Mouse (Mus musculus) heart, embryonic 11.5 days (tissue): ENCODE measurements at regions not wholly inside any gene's neighbourhood (a gene's known extent, or its start where the extent isn't known, plus 50 kb on each side); places are given as distances from the start of the nearest gene placed in this dataset.

ENCODE experiments used
- ATAC-seq: fragments of 200-750 bp; cut with Nextera tagmentation; replicated peaks from 2 replicates; pipeline ENCODE4 v1.8.0; 2017; ENCODE audit warnings: moderate library complexity; ENCODE audit not compliant: insufficient number of reproducible peaks, low FRiP score, low TSS enrichment
- H3K27ac ChIP-seq: fragments of 300-500 bp; sonication (generic); 2 replicates; pipeline ENCODE4 v1.5.1; 2014; ENCODE audit warnings: mild to moderate bottlenecking, low read depth, low read length
- H3K27me3 ChIP-seq: fragments of 300-500 bp; sonication (generic); 2 replicates; pipeline ENCODE4 v1.6.1; 2014; ENCODE audit warnings: mild to moderate bottlenecking, low read length, mixed read lengths; ENCODE audit not compliant: control insufficient read depth, insufficient read depth
- H3K36me3 ChIP-seq: fragments of 300-500 bp; sonication (generic); 2 replicates; pipeline ENCODE4 v1.6.1; 2014; ENCODE audit warnings: mild to moderate bottlenecking, low read length, moderate library complexity, mixed read lengths; ENCODE audit not compliant: control insufficient read depth, insufficient read depth
- H3K4me1 ChIP-seq: fragments of 300-500 bp; sonication (generic); 2 replicates; pipeline ENCODE4 v1.6.1; 2014; ENCODE audit warnings: low read length; ENCODE audit not compliant: control insufficient read depth, insufficient read depth
- H3K4me2 ChIP-seq: fragments of 300-500 bp; sonication (generic); 2 replicates; pipeline ENCODE4 v1.6.1; 2014; ENCODE audit warnings: mild to moderate bottlenecking, moderate library complexity
- H3K4me3 ChIP-seq: fragments of 300-500 bp; sonication (generic); 2 replicates; pipeline ENCODE4 v1.5.1; 2014; ENCODE audit warnings: low read depth, low read length
- H3K9ac ChIP-seq: fragments of 300-500 bp; sonication (generic); 2 replicates; pipeline ENCODE4 v1.6.1; 2014; ENCODE audit warnings: mild to moderate bottlenecking, low read depth, low read length, moderate library complexity
- H3K9me3 ChIP-seq: fragments of 300-500 bp; sonication (generic); replicated peaks from 2 replicates; pipeline ENCODE4 v1.6.1; 2016; ENCODE audit warnings: low read length; ENCODE audit not compliant: control insufficient read depth
- WGBS: fragments of 180-500 bp; shearing (Covaris S2); extraction: QIAGEN DNeasy Blood & Tissue Kit; methylation state at CpG from one replicate; pipeline ENCODE4 v1.1.7; 2014; ENCODE audit not compliant: insufficient replicate concordance; 5-methylcytosine and 5-hydroxymethylcytosine counted together

- no peaks in the 10 kb centered on the region for H3K4me1 ChIP-seq
- no peak overlapping the region for H3K27ac ChIP-seq
- no peak overlapping the region for H3K4me3 ChIP-seq
- no peak for ATAC-seq
- 85% methylated on average over 8 of the region's 8 CpGs for WGBS
- no peaks in the 10 kb centered on the region for H3K36me3 ChIP-seq
- H3K27me3 ChIP-seq = no peaks in the 10 kb centered on the region
- no peaks in the 10 kb centered on the region for H3K9me3 ChIP-seq
- no peak overlapping the region for H3K9ac ChIP-seq
- H3K4me2 ChIP-seq = no peak overlapping the region
Measured at GRCm38 (mm10) chr9:116410461-116410860, 235.3 kb upstream of the Tgfbr2 start.

GRCm38 (mm10) chr9:116408116-116408515 is 233.0 kb upstream of the Tgfbr2 start:
- Histone ChIP-seq H3K36me3 (no peaks in the 10 kb centered on the region), H3K4me3 (no peak overlapping the region), H3K9ac (no peak overlapping the region), H3K27ac (no peak overlapping the region), H3K4me2 (no peak overlapping the region), H3K27me3 (no peaks in the 10 kb centered on the region), H3K4me1 (no peaks in the 10 kb centered on the region), H3K9me3 (no peaks in the 10 kb centered on the region)
- WGBS = 83% methylated on average over 2 of the region's 2 CpGs
- ATAC-seq = no peak

- 84% methylated on average over 1 of the region's 1 CpGs for WGBS
- Histone ChIP-seq H3K9ac (no peak overlapping the region), H3K4me2 (no peak overlapping the region), H3K4me1 (no peaks in the 10 kb centered on the region), H3K27me3 (no peaks in the 10 kb centered on the region), H3K36me3 (no peaks in the 10 kb centered on the region), H3K27ac (no peak overlapping the region), H3K9me3 (no peaks in the 10 kb centered on the region), H3K4me3 (no peak overlapping the region)
- ATAC-seq = no peak
Measured at GRCm38 (mm10) chr9:116405051-116405450, 229.9 kb upstream of the Tgfbr2 start.

GRCm38 (mm10) chr9:116401821-116402220 is 226.7 kb upstream of the Tgfbr2 start:
- no peak overlapping the region for H3K4me2 ChIP-seq
- H3K9me3 ChIP-seq = no peaks in the 10 kb centered on the region
- H3K36me3 ChIP-seq = no peaks in the 10 kb centered on the region
- no peak overlapping the region for H3K9ac ChIP-seq
- no peaks in the 10 kb centered on the region for H3K4me1 ChIP-seq
- no peak for ATAC-seq
- H3K27me3 ChIP-seq = no peaks in the 10 kb centered on the region
- WGBS = 62% methylated on average over 7 of the region's 7 CpGs
- H3K4me3 ChIP-seq = no peak overlapping the region
- no peak overlapping the region for H3K27ac ChIP-seq

GRCm38 (mm10) chr9:116400270-116400669 is 225.1 kb upstream of the Tgfbr2 start:
- no peaks in the 10 kb centered on the region for H3K4me1 ChIP-seq
- no peak overlapping the region for H3K4me2 ChIP-seq
- H3K27ac ChIP-seq = no peak overlapping the region
- H3K27me3 ChIP-seq = no peaks in the 10 kb centered on the region
- no peaks in the 10 kb centered on the region for H3K9me3 ChIP-seq
- H3K4me3 ChIP-seq = no peak overlapping the region
- WGBS = 43% methylated on average over 2 of the region's 2 CpGs
- no peaks in the 10 kb centered on the region for H3K36me3 ChIP-seq
- no peak overlapping the region for H3K9ac ChIP-seq
- ATAC-seq = no peak

GRCm38 (mm10) chr9:116399296-116399695 is 224.1 kb upstream of the Tgfbr2 start:
- Histone ChIP-seq H3K4me3 (no peak overlapping the region), H3K36me3 (no peaks in the 10 kb centered on the region)
- 84% methylated on average over 1 of the region's 1 CpGs for WGBS

GRCm38 (mm10) chr9:116392258-116392657 is 217.1 kb upstream of the Tgfbr2 start:
- no peaks in the 10 kb centered on the region for H3K36me3 ChIP-seq
- no peaks in the 10 kb centered on the region for H3K27me3 ChIP-seq
- no peaks in the 10 kb centered on the region for H3K4me1 ChIP-seq
- no peaks in the 10 kb centered on the region for H3K9me3 ChIP-seq
- no peak for ATAC-seq
- H3K9ac ChIP-seq = no peak overlapping the region
- 82% methylated on average over 8 of the region's 8 CpGs for WGBS
- no peak overlapping the region for H3K4me3 ChIP-seq
- H3K27ac ChIP-seq = no peak overlapping the region
- H3K4me2 ChIP-seq = no peak overlapping the region

More at GRCm38 (mm10) chr9:116399296-116399695, 224.1 kb upstream of the Tgfbr2 start:
- no peak overlapping the region for H3K27ac ChIP-seq
- no peak overlapping the region for H3K9ac ChIP-seq
- H3K4me1 ChIP-seq = no peaks in the 10 kb centered on the region
- H3K4me2 ChIP-seq = no peak overlapping the region
- ATAC-seq = no peak
- H3K9me3 ChIP-seq = no peaks in the 10 kb centered on the region
- H3K27me3 ChIP-seq = no peaks in the 10 kb centered on the region

GRCm38 (mm10) chr9:116389781-116390180 is 214.6 kb upstream of the Tgfbr2 start:
- Histone ChIP-seq H3K9ac (no peak overlapping the region), H3K9me3 (no peaks in the 10 kb centered on the region), H3K36me3 (no peaks in the 10 kb centered on the region), H3K27ac (no peak overlapping the region), H3K4me1 (no peaks in the 10 kb centered on the region; the same call in 1 of the 2 replicates), H3K27me3 (no peaks in the 10 kb centered on the region), H3K4me2 (no peak overlapping the region), H3K4me3 (no peak overlapping the region)
- ATAC-seq = no peak
- WGBS = 82% methylated on average over 3 of the region's 3 CpGs

GRCm38 (mm10) chr9:116388863-116389262 is 213.7 kb upstream of the Tgfbr2 start:
- no peak overlapping the region for H3K4me2 ChIP-seq
- H3K4me1 ChIP-seq = peaks cover 6% of the 10 kb centered on the region
- no peak overlapping the region for H3K4me3 ChIP-seq
- H3K9me3 ChIP-seq = no peaks in the 10 kb centered on the region
- WGBS = 56% methylated on average over 8 of the region's 8 CpGs
- H3K27me3 ChIP-seq = no peaks in the 10 kb centered on the region
- H3K9ac ChIP-seq = no peak overlapping the region
- no peak overlapping the region for H3K27ac ChIP-seq
- no peak for ATAC-seq
- no peaks in the 10 kb centered on the region for H3K36me3 ChIP-seq
